Mouse (Mus musculus) intestine, postnatal 0 days (tissue): ENCODE results near the gene Spc24. TPM values are rescaled to one million over a fixed set of nuclear protein-coding genes. Genes with fewer than 3 reads are reported as not detected.
A peak's percentile ranks its signal among the peaks of the same experiment; 100 is the strongest.

Experiments
- ATAC-seq: fragments of 200-750 bp; cut with Nextera tagmentation; 2 replicates; pipeline ENCODE4 v1.8.0; 2017; ENCODE audit warnings: mild to moderate bottlenecking, moderate TSS enrichment, moderate library complexity
- H3K27ac ChIP-seq: fragments of 300-500 bp; sonication (generic); 2 replicates; pipeline ENCODE4 v1.5.1; 2014; ENCODE audit warnings: mild to moderate bottlenecking, low read depth, low read length, moderate library complexity
- H3K27me3 ChIP-seq: fragments of 300-500 bp; sonication (generic); replicated peaks from 2 replicates; pipeline ENCODE4 v1.6.1; 2014; ENCODE audit warnings: low read length, mixed read lengths; ENCODE audit not compliant: control insufficient read depth, insufficient read depth
- H3K36me3 ChIP-seq: fragments of 300-500 bp; sonication (generic); 2 replicates; pipeline ENCODE4 v1.6.1; 2014; ENCODE audit warnings: mild to moderate bottlenecking, moderate library complexity; ENCODE audit not compliant: control insufficient read depth, insufficient read depth
- H3K4me1 ChIP-seq: fragments of 300-500 bp; sonication (generic); replicated peaks from 2 replicates; pipeline ENCODE4 v1.6.1; 2014; ENCODE audit warnings: antibody characterized with exemption, low read length, mixed read lengths; ENCODE audit not compliant: control insufficient read depth, insufficient read depth
- H3K4me2 ChIP-seq: fragments of 300-500 bp; sonication (generic); replicated peaks from 2 replicates; pipeline ENCODE4 v1.6.1; 2014; ENCODE audit warnings: low read depth, mild to moderate bottlenecking, moderate library complexity
- H3K4me3 ChIP-seq: fragments of 300-500 bp; sonication (generic); 2 replicates; pipeline ENCODE4 v1.5.1; 2014; ENCODE audit warnings: low read depth, low read length
- H3K9ac ChIP-seq: fragments of 300-500 bp; sonication (generic); 2 replicates; pipeline ENCODE4 v1.6.1; 2014; ENCODE audit warnings: mild to moderate bottlenecking, low read depth, low read length
- H3K9me3 ChIP-seq: fragments of 300-500 bp; sonication (generic); 2 replicates; pipeline ENCODE4 v1.6.1; 2016; ENCODE audit warnings: mixed run types; ENCODE audit not compliant: control insufficient read depth
- CTCF ChIP-seq: sonication (generic); IDR thresholded peaks from 2 replicates; pipeline ENCODE4 v1.5.1; 2016; ENCODE audit warnings: low read depth, mild to moderate bottlenecking, control low read depth, antibody characterized with exemption, moderate library complexity
- WGBS: fragments of 180-500 bp; shearing (Covaris S2); extraction: QIAGEN DNeasy Blood & Tissue Kit; methylation state at CpG from one replicate; pipeline ENCODE4 v1.1.7; 2014; 5-methylcytosine and 5-hydroxymethylcytosine counted together
- polyA plus RNA-seq: library from polyadenylated mRNA; unstranded; fragments of >200 nt; fragmentation: Nextera tagmentation; extraction: Ambion mirVana; gene quantifications from 2 replicates; pipeline ENCODE4 v1.2.1, GENCODE M21; 2015

The Spc24 gene
- polyA plus RNA-seq, 1 experiment from 2014 or later = 32.4 TPM

DNA sequence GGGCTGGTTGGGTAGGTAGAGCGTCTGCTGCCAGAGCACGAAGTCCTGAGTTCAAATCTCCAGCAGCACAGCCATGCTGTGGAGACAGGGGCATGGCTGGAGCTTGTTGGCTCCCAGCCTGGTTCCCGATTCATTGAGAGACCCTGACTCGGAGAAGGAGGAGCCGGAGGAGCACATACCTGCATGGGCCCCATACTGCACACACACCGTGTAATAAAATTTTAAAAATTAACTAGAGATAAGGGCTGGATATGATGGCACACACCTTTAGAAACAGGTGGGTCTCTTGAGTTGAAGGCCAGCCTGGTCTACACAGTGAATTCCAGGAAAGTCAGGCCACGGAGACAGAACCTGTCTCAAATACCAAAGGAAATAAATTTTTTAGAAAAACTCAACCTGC lies 26.1 kb downstream of the Spc24 start:
- Histone ChIP-seq H3K4me3 (no peak overlapping the region), H3K36me3 (peaks cover 70% of the 10 kb centered on the region), H3K4me2 (peak overlapping the region; percentile 21; the same call in 1 of the 2 replicates), H3K9me3 (no peaks in the 10 kb centered on the region), H3K27ac (peak overlapping the region; percentile 78), H3K27me3 (no peaks in the 10 kb centered on the region), H3K9ac (no peak overlapping the region), H3K4me1 (peaks cover 8% of the 10 kb centered on the region)
- 55% methylated on average over 7 of the region's 7 CpGs for WGBS
- no peak for TF ChIP-seq CTCF
- ATAC-seq = peak; percentile 63

DNA sequence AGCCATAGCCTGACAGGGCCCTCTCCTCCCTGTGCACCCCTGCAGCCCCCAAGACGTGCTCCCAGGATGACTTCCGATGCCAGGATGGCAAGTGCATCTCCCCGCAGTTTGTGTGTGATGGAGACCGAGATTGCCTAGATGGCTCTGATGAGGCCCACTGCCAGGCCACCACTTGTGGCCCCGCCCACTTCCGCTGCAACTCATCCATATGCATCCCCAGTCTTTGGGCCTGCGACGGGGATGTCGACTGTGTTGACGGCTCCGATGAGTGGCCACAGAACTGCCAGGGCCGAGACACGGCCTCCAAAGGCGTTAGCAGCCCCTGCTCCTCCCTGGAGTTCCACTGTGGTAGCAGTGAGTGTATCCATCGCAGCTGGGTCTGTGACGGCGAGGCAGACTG lies 26.7 kb downstream of the Spc24 start:
- TF ChIP-seq CTCF = no peak
- H3K4me2 ChIP-seq = peak overlapping the region; percentile 21; the same call in 1 of the 2 replicates
- peak overlapping the region; percentile 78 for H3K27ac ChIP-seq
- H3K36me3 ChIP-seq = peaks cover 64% of the 10 kb centered on the region
- H3K4me1 ChIP-seq = peaks cover 13% of the 10 kb centered on the region
- H3K9ac ChIP-seq = no peak overlapping the region
- WGBS = 71% methylated on average over 17 of the region's 17 CpGs
- no peaks in the 10 kb centered on the region for H3K9me3 ChIP-seq
- H3K4me3 ChIP-seq = no peak overlapping the region
- no peak for ATAC-seq
- H3K27me3 ChIP-seq = no peaks in the 10 kb centered on the region

DNA sequence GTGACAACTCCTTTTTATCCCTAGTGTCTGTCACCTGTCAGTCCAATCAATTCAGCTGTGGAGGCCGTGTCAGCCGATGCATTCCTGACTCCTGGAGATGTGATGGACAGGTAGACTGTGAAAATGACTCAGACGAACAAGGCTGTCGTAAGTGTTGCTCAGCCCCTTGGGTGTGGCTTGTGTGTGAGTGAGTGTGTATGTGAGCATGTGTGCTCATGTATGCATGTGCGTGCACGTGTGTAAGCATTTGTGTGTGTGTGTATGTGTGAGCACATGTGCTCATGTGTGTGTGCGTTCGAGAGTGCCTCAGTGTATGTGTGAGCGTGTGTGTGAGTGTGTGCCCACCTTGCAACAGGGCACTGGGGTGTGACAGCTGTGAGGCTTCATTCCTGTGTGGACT lies 27.8 kb downstream of the Spc24 start:
- TF ChIP-seq CTCF = no peak
- Histone ChIP-seq H3K9me3 (no peaks in the 10 kb centered on the region), H3K4me2 (no peak overlapping the region), H3K4me1 (peaks cover 13% of the 10 kb centered on the region), H3K36me3 (peaks cover 53% of the 10 kb centered on the region), H3K27me3 (no peaks in the 10 kb centered on the region), H3K27ac (peak overlapping the region; percentile 46; the same call in 1 of the 2 replicates), H3K4me3 (no peak overlapping the region), H3K9ac (no peak overlapping the region)
- 70% methylated on average over 9 of the region's 9 CpGs for WGBS
- no peak for ATAC-seq

DNA sequence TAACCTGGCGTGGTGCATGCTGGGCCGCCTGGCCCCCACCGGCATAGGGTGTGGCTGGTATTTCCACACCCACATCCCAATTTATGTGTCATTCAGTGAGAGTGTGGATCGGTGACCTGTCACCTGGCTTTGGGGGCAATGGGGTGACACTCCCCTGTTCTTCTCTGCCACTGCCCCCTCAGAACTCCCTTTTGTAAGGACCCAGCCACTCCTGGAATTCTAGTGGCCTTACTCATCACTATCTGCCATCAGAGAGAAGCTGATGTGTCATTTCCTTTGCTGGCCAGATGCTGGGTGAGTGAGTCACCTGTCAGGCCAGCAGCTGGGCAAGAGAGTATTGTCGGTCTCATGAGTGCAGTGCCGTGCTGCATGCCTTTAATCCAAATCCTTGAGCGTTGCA lies 30.8 kb downstream of the Spc24 start:
- no peak overlapping the region for H3K9ac ChIP-seq
- no peaks in the 10 kb centered on the region for H3K27me3 ChIP-seq
- H3K27ac ChIP-seq = peak overlapping the region; percentile 58
- 31% methylated on average over 7 of the region's 7 CpGs for WGBS
- ATAC-seq = peak; percentile 46
- H3K4me2 ChIP-seq = 0 out of 2 replicates have a peak overlapping the region, but pooled peaks have one; percentile 13
- H3K4me3 ChIP-seq = no peak overlapping the region
- H3K36me3 ChIP-seq = peaks cover 27% of the 10 kb centered on the region
- H3K9me3 ChIP-seq = no peaks in the 10 kb centered on the region
- TF ChIP-seq CTCF = no peak
- peaks cover 9% of the 10 kb centered on the region for H3K4me1 ChIP-seq

DNA sequence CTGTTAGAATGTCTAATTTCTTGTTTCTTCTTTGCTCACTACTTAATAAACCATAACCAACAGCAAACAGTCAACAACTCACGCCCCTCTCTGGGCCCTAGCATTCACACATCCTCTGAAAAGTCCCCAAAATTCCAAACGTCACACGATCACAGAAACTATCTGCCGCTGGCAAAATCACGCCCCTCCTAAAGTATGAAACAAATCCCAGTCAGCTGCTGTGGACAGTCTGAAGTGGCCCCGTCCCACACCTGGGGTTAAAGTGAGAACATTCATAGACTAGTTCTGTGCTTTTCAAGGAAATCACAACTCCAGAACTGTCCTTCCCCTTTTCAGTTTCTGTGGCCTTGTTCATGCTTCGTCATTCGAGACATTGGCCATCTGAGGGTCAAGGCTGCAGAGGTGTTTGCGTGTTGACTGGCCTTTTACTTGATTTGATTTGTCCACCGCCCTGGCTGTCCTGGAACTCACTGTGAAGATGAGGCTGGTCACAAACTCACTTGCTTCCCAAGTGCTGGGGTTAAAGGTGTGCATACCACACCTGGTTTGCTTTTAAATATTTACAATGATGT lies 31.8 kb downstream of the Spc24 start:
- Histone ChIP-seq H3K27ac (peak overlapping the region; percentile 58), H3K4me1 (peaks cover 9% of the 10 kb centered on the region), H3K27me3 (no peaks in the 10 kb centered on the region), H3K9me3 (no peaks in the 10 kb centered on the region), H3K36me3 (peaks cover 18% of the 10 kb centered on the region), H3K4me3 (no peak overlapping the region), H3K9ac (no peak overlapping the region), H3K4me2 (0 out of 2 replicates have a peak overlapping the region, but pooled peaks have one; percentile 13)
- no peak for ATAC-seq
- TF ChIP-seq CTCF = no peak
- WGBS = 64% methylated on average over 10 of the region's 10 CpGs

GRCm38 (mm10) chr9:21726218-21726975 lies 33.7 kb downstream of the Spc24 start:
- no peak for ATAC-seq
- H3K4me3 ChIP-seq = peak overlapping the region; percentile 79
- no peak for TF ChIP-seq CTCF

More at GRCm38 (mm10) chr9:21726218-21726975, 33.7 kb downstream of the Spc24 start:
- peaks cover 9% of the 10 kb centered on the region for H3K4me1 ChIP-seq
- WGBS = 36% methylated on average over 14 of the region's 14 CpGs
- H3K27ac ChIP-seq = peak overlapping the region; percentile 60; the same call in 1 of the 2 replicates
- peak overlapping the region; percentile 51; the same call in 1 of the 2 replicates for H3K9ac ChIP-seq
- H3K27me3 ChIP-seq = no peaks in the 10 kb centered on the region
- H3K4me2 ChIP-seq = peak overlapping the region; percentile 77
- H3K36me3 ChIP-seq = no peaks in the 10 kb centered on the region; the same call in none of the 2 replicates
- H3K9me3 ChIP-seq = no peaks in the 10 kb centered on the region
